Mouse (Mus musculus) heart, adult 2 months (tissue): ENCODE results near the gene Pnma1. TPM values are rescaled to one million over a fixed set of nuclear protein-coding genes. Genes with fewer than 3 reads are reported as not detected.
A peak's percentile ranks its signal among the peaks of the same experiment; 100 is the strongest.

ENCODE experiments used
- DNase-seq, 2 experiments: peaks; one replicate each; pipeline ENCODE4 v3.0.0; 2021
- H3K27ac ChIP-seq: fragments of 200-600 bp; 2 replicates; pipeline ENCODE4 v1.8.1; 2022
- H3K27me3 ChIP-seq: fragments of 200-500 bp; 2 replicates; pipeline ENCODE4 v1.6.1; 2012; ENCODE audit warnings: mild to moderate bottlenecking, low read length, inconsistent platforms, mixed read lengths; ENCODE audit not compliant: control insufficient read depth, insufficient read depth
- H3K36me3 ChIP-seq: fragments of 200-500 bp; 2 replicates; pipeline ENCODE4 v1.6.1; 2012; ENCODE audit warnings: low read length, inconsistent platforms; ENCODE audit not compliant: control insufficient read depth, insufficient read depth
- H3K4me1 ChIP-seq: fragments of 200-500 bp; 2 replicates; pipeline ENCODE4 v1.6.1; 2011; ENCODE audit warnings: low read length; ENCODE audit not compliant: control insufficient read depth, insufficient read depth
- H3K4me3 ChIP-seq: fragments of 200-600 bp; 2 replicates; pipeline ENCODE4 v1.8.1; 2022
- H3K79me2 ChIP-seq: fragments of 200-500 bp; replicated peaks from 2 replicates; pipeline ENCODE4 v1.6.1; 2012; ENCODE audit warnings: mild to moderate bottlenecking, inconsistent platforms, low read length, moderate library complexity, mixed read lengths; ENCODE audit not compliant: control insufficient read depth, insufficient read depth
- H3K9ac ChIP-seq: fragments of 200-500 bp; 2 replicates; pipeline ENCODE4 v1.6.1; 2012; ENCODE audit warnings: low read depth, mild to moderate bottlenecking, control low read depth, inconsistent platforms, low read length, mixed read lengths
- CTCF ChIP-seq: fragments of 200-600 bp; IDR thresholded peaks from 2 replicates; pipeline ENCODE4 v1.8.1; 2022; ENCODE audit warnings: antibody characterized with exemption, mild to moderate bottlenecking, moderate library complexity
- EP300 ChIP-seq: fragments of 200-500 bp; IDR thresholded peaks from 2 replicates; pipeline ENCODE4 v1.6.1; 2011; ENCODE audit warnings: low read depth, low read length, control low read depth; ENCODE audit not compliant: insufficient read depth
- POLR2A ChIP-seq: fragments of 200-500 bp; IDR thresholded peaks from 2 replicates; pipeline ENCODE4 v1.6.1; 2011; ENCODE audit warnings: mild to moderate bottlenecking, low read depth, low read length, control low read depth; ENCODE audit not compliant: insufficient read depth
- WGBS: fragments of 180-500 bp; shearing (Covaris S2); methylation state at CpG from one replicate; pipeline ENCODE4 v1.1.7; 2018; 5-methylcytosine and 5-hydroxymethylcytosine counted together
- intact Hi-C: fragments of 180-260 bp; cut with DNase I; formaldehyde crosslinking; loops from one replicate; pipeline ENCODE4 v1.15.1; 2025
- polyA plus RNA-seq: library from polyadenylated mRNA; depleted of rRNA; stranded (reverse); fragments of >200 nt; gene quantifications from 2 replicates; pipeline ENCODE4 v1.2.3, GENCODE M21; 2012
- total RNA-seq, 2 experiments: library from RNA; stranded (reverse); gene quantifications; 2 replicates each; pipeline ENCODE4 v1.2.3; 2021

The Pnma1 gene
- total and polyA plus RNA-seq, 3 experiments: 0.04 to 0.20 (median 0.10) TPM

DNA sequence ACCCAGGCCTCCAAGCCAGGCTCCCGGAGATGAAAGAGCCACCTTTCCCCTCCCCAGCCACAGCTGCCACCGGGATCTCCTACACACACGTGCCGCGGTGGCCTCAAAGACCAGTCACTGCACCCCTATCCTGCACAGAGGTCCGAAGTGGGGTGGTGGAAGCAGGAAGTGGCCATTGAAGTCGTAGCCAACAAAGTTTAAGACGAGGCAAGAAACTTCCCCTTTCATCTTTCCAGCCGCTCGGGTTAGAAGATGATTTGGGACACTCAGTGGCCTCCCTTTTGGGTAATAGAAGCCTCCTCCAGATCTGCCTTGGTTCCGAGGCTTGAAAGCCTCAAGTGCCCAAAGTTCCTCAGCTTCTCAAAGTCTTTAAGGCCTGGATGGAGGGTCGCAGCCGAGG is 44.0 kb upstream of the Pnma1 start:
- Histone ChIP-seq H3K4me1 (peaks cover 39% of the 10 kb centered on the region), H3K27ac (peak overlapping the region; percentile 98), H3K9ac (peak overlapping the region; percentile 87), H3K27me3 (no peaks in the 10 kb centered on the region), H3K36me3 (no peaks in the 10 kb centered on the region), H3K4me3 (peak overlapping the region; percentile 65), H3K79me2 (peaks cover 6% of the 10 kb centered on the region)
- WGBS: 14% methylated on average over 13 of the region's 13 CpGs
- TF ChIP-seq CTCF (no peak), POLR2A (no peak), EP300 (no peak)
- no peak for DNase-seq
- intact Hi-C loops: loop anchor here (1.0 kb wide), 1 partner anchor 13 kb away; no protein-coding TSS in a partner anchor

DNA sequence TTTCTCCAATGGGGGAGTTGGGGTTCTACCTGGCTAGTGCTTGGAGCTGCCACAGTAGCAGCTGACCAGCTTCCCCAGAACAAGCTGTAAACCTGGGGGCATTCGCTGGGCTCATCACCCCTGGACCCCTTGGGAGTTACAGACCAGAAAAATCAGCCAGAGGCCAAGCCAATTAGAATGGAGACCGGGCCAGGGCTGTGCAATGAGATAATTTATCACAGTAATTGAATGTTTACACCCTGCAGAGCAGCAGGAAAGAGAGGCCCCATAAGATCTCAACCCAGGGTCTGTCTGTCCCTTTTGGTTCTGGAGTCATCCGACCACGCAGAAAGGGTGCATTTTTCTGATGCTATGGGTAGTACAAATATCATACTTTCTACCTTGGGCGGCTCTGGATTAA is 43.5 kb upstream of the Pnma1 start:
- 0 out of 2 replicates have a peak overlapping the region, but pooled peaks have one; percentile 87 for H3K9ac ChIP-seq
- DNase-seq: no peak
- H3K27me3 ChIP-seq: no peaks in the 10 kb centered on the region
- peaks cover 41% of the 10 kb centered on the region for H3K4me1 ChIP-seq
- WGBS: 59% methylated on average over 5 of the region's 5 CpGs
- TF ChIP-seq CTCF (no peak), POLR2A (no peak), EP300 (no peak)
- H3K36me3 ChIP-seq: no peaks in the 10 kb centered on the region
- intact Hi-C loops: loop anchor here (1.0 kb wide), 1 partner anchor 12 kb away; no protein-coding TSS in a partner anchor
- H3K4me3 ChIP-seq: no peak overlapping the region
- H3K79me2 ChIP-seq: peaks cover 6% of the 10 kb centered on the region
- H3K27ac ChIP-seq: no peak overlapping the region; the same call in 1 of the 2 replicates

DNA sequence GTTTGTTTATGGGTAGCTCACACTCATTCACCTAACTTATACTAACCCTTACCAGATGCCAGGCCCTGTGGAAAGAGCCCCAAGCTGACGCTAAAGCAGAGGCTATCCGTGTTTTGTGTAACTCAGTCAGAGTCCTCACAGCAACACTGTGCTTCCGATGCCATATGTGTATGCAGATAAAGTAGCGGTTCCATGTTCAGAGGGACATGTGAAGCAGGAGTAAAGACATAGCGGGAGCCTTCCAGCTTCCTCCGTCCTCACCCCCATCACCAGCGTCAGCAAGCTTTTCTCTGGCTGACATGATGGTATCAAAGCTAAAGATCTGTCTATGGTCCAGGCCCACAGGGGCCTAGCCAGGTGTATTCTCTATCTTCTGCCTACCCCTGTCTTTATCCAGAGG is 42.9 kb upstream of the Pnma1 start:
- intact Hi-C loops: no loop called here
- no peak overlapping the region for H3K4me3 ChIP-seq
- no peaks in the 10 kb centered on the region for H3K36me3 ChIP-seq
- peaks cover 8% of the 10 kb centered on the region for H3K79me2 ChIP-seq
- no peak for TF ChIP-seq CTCF
- TF ChIP-seq POLR2A: no peak
- TF ChIP-seq EP300: no peak
- no peak overlapping the region for H3K9ac ChIP-seq
- peaks cover 45% of the 10 kb centered on the region for H3K4me1 ChIP-seq
- WGBS: 85% methylated on average over 7 of the region's 7 CpGs
- DNase-seq: no peak
- H3K27ac ChIP-seq: no peak overlapping the region
- H3K27me3 ChIP-seq: no peaks in the 10 kb centered on the region

DNA sequence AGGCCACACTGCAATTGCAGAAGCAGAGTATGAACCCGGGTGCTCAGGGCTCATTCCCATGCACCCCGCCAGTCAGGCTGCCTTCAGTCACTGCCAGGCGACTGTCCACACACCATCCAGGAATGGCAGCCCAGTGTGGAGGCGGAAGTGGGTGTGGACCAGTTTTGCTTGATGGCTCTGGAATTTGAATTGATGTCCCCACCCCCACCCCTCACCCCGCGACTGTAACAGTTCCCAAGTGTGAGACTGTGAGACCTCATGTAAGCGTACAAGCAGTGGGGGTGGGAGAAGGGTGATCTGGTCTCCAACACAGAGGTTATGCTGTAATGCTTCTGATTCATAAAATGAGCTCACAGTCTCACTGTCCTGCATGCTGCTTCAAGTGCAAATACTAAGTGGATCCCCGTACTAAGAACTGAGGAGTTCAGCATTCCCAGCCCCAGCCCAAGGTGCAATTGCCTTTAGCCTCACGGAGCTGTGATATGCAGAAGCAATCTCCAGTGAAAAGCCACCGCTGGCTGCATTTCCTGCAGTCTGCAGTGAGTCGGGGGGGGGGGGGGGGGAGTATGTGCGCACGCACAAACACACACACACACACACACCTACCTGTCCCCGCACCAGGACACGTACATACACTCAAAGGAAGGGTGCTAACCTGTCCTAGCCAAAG is 42.0 kb upstream of the Pnma1 start:
- intact Hi-C loops: no loop called here
- 34% methylated on average over 15 of the region's 15 CpGs for WGBS

DNA sequence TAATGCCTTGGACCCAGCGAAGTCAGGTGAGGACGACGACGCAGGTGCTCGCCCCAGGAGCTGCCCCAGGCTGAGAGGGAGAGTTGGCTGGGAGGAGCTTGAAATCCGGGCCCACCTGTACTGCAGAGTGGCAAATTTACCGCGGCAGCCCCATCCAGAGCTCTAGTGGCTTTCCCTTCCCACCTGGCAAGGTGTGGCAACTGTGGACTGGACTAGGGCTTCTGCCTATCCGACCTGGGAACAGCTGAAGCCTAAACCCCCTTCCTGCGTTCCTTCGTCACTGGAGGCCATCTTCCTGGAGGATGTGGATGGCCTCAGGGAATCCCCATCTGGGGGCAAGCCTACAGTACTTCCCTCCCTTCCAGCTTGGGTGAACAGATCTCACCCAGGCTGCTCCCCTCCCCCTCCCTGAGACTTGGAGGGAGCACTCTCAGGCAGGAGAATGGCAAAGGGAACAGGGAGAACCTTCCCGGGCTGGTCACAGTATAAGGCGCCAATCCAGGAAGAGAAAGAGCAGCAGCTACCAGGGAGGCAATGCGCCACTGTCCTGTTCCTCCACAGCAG is 40.7 kb upstream of the Pnma1 start:
- intact Hi-C loops: no loop called here
- H3K4me3 ChIP-seq: no peak overlapping the region

More for the DNA sequence above, 42.0 kb upstream of the Pnma1 start:
- Histone ChIP-seq H3K4me1 (peaks cover 47% of the 10 kb centered on the region), H3K27ac (no peak overlapping the region), H3K36me3 (no peaks in the 10 kb centered on the region), H3K79me2 (peaks cover 9% of the 10 kb centered on the region), H3K4me3 (no peak overlapping the region), H3K27me3 (no peaks in the 10 kb centered on the region), H3K9ac (no peak overlapping the region)
- DNase-seq: no peak
- TF ChIP-seq POLR2A (no peak), EP300 (no peak), CTCF (no peak)

More for the DNA sequence above, 40.7 kb upstream of the Pnma1 start:
- Histone ChIP-seq H3K27me3 (no peaks in the 10 kb centered on the region), H3K4me1 (peaks cover 48% of the 10 kb centered on the region), H3K79me2 (peaks cover 9% of the 10 kb centered on the region), H3K9ac (peak overlapping the region; percentile 4; the same call in 1 of the 2 replicates), H3K27ac (peak overlapping the region; percentile 10; the same call in 1 of the 2 replicates), H3K36me3 (no peaks in the 10 kb centered on the region)
- no peak for DNase-seq
- 67% methylated on average over 14 of the region's 14 CpGs for WGBS
- TF ChIP-seq EP300: no peak
- TF ChIP-seq CTCF: no peak
- TF ChIP-seq POLR2A: no peak
